Mouse (Mus musculus): ENCODE measurements around the gene Wdr81. TPM values are rescaled to one million over a fixed set of nuclear protein-coding genes. Genes with fewer than 3 reads are reported as not detected.
A peak's percentile ranks its signal among the peaks of the same experiment; 100 is the strongest.
"Not testable (repeated sequence)": the region's sequence is repeated elsewhere in the genome, so short reads cannot be mapped to it uniquely, and the experiment has no call there.

Gene Wdr81
- total RNA-seq, 4 experiments from 2014 or later, result 20.2 to 22.5 (median 22.0) TPM

GRCm38 (mm10) chr11:75460844-75461742, 6.6 kb upstream of the Wdr81 start, which contains the start of gene Tlcd2:
Tlcd2 (plus strand) TSS chr11:75461715.
- DNase-seq (ENCODE audit: low spot score in 2 of 2), result peak; percentile 91 to 100

GRCm38 (mm10) chr11:75460103-75460843, 5.8 kb upstream of the Wdr81 start:
- DNase-seq (ENCODE audit: low spot score in 2 of 2), result peak; percentile 75 to 93

- no peak for DNase-seq (ENCODE audit: low spot score in 2 of 2)
Measured at GRCm38 (mm10) chr11:75459751-75460102, 5.2 kb upstream of the Wdr81 start.

- no peak for DNase-seq (ENCODE audit: low spot score in 2 of 2)
Measured at GRCm38 (mm10) chr11:75459141-75459711, 4.7 kb upstream of the Wdr81 start.

GRCm38 (mm10) chr11:75458628-75459041, 4.1 kb upstream of the Wdr81 start:
- DNase-seq (ENCODE audit: low spot score in 2 of 2), result no peak

GRCm38 (mm10) chr11:75458169-75458568, 3.7 kb upstream of the Wdr81 start:
- no peak for DNase-seq (ENCODE audit: low spot score in 2 of 2)

GRCm38 (mm10) chr11:75456440-75456871, 1.9 kb upstream of the Wdr81 start:
- no peak for DNase-seq (ENCODE audit: low spot score in 2 of 2)

- not testable (repeated sequence) for DNase-seq (ENCODE audit: low spot score in 2 of 2)
Measured at GRCm38 (mm10) chr11:75455971-75456370, 1.5 kb upstream of the Wdr81 start.

- no peak for DNase-seq (ENCODE audit: low spot score in 2 of 2)
Measured at GRCm38 (mm10) chr11:75455041-75455736, 672 bp upstream of the Wdr81 start.

GRCm38 (mm10) chr11:75452812-75453557, 1.5 kb downstream of the Wdr81 start:
- DNase-seq (ENCODE audit: low spot score in 2 of 2), result no peak

- DNase-seq (ENCODE audit: low spot score in 2 of 2), result no peak
Measured at GRCm38 (mm10) chr11:75452081-75452480, 2.4 kb downstream of the Wdr81 start.

- DNase-seq (ENCODE audit: low spot score in 2 of 2), result no peak
Measured at GRCm38 (mm10) chr11:75450936-75451335, 3.6 kb downstream of the Wdr81 start.

GRCm38 (mm10) chr11:75450304-75450908, 4.1 kb downstream of the Wdr81 start:
- DNase-seq (ENCODE audit: low spot score in 2 of 2), result no peak

GRCm38 (mm10) chr11:75449695-75450094, 4.8 kb downstream of the Wdr81 start:
- no peak for DNase-seq (ENCODE audit: low spot score in 2 of 2)

GRCm38 (mm10) chr11:75448575-75448974, 5.9 kb downstream of the Wdr81 start:
- DNase-seq (ENCODE audit: low spot score in 2 of 2), result no peak

- no peak for DNase-seq (ENCODE audit: low spot score in 2 of 2)
Measured at GRCm38 (mm10) chr11:75443711-75444110, 10.8 kb downstream of the Wdr81 start.

- DNase-seq (ENCODE audit: low spot score in 2 of 2), result no peak
Measured at GRCm38 (mm10) chr11:75441601-75442000, 12.9 kb downstream of the Wdr81 start.

- no peak for DNase-seq (ENCODE audit: low spot score in 2 of 2)
Measured at GRCm38 (mm10) chr11:75441034-75441433, 13.5 kb downstream of the Wdr81 start.

GRCm38 (mm10) chr11:75439951-75440350, 14.6 kb downstream of the Wdr81 start:
- DNase-seq (ENCODE audit: low spot score in 2 of 2), result no peak

GRCm38 (mm10) chr11:75439363-75439762, 15.2 kb downstream of the Wdr81 start, which contains the start of gene Serpinf2:
Serpinf2 (minus strand) TSS chr11:75439591.
- DNase-seq (ENCODE audit: low spot score in 2 of 2), result no peak
